Mouse (Mus musculus) erythroid progenitor cell, adult 5-6 weeks (primary cell): Measurements from ENCODE around the gene Ildr2. TPM values are rescaled to one million over a fixed set of nuclear protein-coding genes. Genes with fewer than 3 reads are reported as not detected.

Experiments
- ATAC-seq: replicated peaks from 2 replicates; pipeline ENCODE4 v1.8.0; 2016; ENCODE audit warnings: moderate number of reproducible peaks, mild to moderate bottlenecking, moderate TSS enrichment, inconsistent platforms; ENCODE audit not compliant: poor library complexity, low FRiP score, severe bottlenecking
- total RNA-seq, 2 experiments: library from RNA; stranded (forward) in 1 of 2; stranded (reverse) in 1 of 2; fragments of 150-400 nt in 1 of 2; fragments of 186-747, 209-891 nt in 1 of 2; gene quantifications; 2 replicates each; pipeline versions ENCODE4 v1.2.3 to v1.2.4; 2015 to 2017; ENCODE audit warnings: low replicate concordance in 2 of 2

The Ildr2 gene
- total RNA-seq, 2 experiments from 2014 or later: not detected

DNA sequence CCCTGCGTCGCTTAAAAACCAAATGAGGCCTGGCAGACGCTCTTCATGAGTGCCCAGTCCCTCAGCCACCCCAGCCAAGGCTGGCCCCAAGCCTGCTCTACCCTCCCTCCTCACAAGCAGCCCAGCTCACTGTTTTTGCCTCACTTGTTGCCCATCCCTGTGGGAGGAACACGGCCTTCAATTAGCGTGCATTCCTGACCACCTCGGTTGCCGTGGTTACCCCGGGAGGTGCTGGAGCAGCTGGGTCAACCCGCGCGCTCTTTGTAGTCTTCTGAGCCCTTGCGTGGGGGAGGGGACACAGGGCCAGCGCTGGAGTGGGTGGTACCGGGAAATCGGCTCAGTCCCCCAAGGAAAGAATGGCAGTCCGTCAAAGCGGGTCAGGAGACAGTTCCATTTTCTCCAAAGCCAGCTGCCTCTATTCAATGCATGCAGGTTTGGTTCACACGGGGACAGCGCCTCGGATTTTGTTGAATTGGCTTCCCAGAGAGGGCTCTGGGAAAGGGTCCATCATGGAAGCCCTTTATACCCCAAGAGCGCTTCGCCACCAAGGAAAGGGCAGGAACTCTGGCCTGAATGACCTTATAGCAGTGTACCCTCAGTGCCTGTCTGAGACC, 28.8 kb downstream of the Ildr2 start:
- no peak; the same call in 1 of the 2 replicates for ATAC-seq

DNA sequence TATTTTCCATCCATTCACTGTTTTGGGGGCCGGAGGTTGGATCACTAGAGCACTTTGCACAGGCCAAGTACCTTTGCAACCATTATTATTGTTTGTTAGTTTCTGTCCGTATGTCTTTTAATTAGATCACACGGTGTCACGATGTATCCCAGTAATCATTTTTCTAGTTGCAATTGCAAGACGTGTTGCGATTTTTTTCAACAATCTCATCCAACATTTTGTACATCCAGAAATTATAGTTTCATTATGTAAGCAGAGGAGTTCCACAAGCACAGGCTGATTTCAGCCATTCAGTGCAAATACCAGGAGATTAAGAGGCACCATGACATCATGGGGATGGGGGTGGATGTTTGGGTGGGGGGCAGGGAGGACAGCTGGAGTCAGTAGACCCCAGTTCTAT, 29.5 kb downstream of the Ildr2 start:
- no peak for ATAC-seq

DNA sequence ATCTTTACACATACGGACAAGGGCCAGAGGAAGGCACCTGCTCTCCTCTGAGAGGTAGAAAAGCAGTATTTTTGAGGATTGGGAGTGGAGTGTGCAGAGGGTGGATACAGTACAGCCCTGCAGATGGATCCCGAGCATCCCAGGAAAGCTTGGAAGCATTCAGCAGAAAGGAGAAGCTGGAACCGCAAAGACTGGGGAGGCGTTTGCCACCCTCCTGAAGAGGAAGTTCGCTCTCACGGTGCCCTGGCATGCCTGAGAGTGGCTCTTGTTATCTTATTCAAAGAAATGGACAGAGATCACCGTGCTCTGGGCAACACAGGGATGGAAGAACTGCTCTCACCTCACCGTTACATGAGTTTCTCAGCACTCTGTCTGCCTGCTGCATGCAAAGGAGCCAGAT, 30.5 kb downstream of the Ildr2 start:
- ATAC-seq: no peak

DNA sequence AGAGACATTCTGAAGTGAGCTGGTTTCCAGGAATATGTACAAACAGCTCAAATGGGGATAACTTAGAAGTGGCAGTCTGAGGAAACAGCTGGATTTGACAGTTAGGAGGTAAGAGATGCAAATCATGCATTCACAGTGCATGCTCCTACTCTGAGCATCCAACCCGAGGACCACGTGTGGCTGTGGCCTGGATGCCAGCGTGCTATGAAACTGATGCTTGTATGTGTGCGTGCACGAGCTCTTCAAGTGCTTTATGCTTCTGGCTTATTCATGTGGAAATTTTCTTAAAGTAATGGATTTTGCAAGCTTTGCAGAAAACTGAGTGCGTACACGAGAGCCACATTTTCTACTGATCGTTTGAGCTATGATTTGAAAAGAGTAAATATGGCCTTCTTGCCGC, 32.3 kb downstream of the Ildr2 start:
- no peak for ATAC-seq

DNA sequence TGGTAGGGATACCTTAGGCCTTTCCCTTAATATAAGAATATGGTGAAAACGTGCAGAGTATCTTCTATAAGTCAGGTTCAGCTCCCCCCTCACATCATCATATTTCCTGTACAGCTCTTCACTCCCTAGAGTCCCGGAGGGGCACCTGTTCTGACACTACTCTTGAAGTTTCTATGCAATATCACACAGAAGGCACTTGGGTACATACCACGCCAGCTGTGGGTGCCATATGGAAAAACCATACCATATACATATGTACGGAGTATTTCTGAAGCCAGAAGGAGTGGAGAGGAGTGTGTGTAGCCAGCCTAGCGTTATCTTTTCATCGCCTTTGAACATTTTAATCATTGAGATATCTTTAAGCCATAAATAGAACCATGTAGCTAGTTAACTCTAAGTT, 36.6 kb downstream of the Ildr2 start:
- no peak for ATAC-seq

DNA sequence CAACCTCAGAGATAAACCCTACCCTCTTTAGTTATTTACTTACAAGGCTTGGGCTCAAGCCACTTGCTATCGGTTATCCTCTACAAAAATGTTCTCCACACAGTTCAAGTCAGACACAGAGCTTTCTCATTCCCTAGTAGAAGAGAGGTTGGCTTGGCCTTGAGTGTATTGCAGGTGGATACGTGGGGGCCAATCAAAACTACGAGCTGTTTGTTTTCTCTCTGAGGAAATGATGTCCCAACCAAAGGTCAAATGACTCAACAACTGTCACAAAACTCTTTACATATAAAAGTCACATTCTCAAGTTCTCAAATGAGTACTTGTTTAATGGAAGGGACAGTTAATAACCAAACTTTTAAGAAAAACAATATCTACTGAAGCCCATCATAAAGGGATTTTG, 39.1 kb downstream of the Ildr2 start:
- ATAC-seq: no peak

DNA sequence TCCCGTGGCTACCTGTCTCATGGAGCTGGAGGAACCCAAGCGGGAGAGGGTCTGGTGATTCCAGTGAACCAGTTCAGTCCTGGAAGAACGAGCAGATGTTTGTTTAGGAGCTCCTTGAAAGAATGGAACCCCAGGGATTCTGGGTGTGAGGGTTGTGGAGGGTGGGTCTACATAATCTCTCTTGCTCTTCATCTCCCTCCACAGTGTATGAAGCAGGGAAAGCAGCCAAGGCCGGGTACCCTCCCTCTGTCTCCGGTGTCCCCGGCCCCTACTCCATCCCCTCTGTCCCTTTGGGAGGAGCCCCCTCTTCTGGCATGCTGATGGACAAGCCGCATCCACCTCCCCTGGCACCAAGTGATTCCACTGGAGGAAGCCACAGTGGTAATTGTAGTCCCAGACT, 41.6 kb downstream of the Ildr2 start:
- no peak for ATAC-seq

DNA sequence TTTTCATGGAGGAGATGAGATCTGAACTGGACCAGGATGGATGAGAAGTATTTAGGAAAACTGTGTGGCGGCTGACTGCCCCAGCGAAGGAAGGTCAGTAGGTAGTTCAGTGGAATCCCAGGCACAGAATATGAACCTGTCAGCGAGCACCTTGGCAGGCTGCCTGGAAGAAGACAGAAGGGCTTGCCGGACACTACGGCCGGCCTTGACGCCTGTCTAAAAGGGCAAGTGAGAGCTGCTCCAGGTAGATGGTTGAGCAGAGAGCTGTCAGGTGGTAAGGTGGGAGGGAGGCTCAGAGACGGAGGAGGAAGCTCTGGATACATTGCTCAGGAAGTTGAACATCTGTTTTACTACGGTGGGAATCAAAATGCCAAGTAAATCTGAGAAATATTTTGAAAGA, 42.4 kb downstream of the Ildr2 start:
- no peak for ATAC-seq

DNA sequence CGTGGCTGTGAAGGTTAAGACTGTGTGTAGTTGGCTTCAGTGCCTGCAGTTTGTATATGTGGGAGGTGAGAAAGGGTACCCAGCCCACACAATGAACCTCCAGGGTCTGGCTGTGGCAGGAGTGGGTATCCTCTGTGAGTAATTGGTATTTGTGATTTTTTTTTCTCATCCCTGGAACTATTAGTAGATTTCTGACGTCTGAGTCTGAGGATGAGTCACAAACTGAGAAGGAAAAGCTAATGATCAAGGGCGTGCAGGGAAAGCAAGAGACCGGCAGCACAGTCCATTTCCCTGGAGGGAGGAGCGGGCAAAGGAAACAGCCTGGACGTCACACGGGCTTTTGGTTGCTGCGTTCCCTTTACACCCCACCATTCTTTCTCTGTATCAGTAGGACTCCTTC, 43.0 kb downstream of the Ildr2 start:
- ATAC-seq: no peak

DNA sequence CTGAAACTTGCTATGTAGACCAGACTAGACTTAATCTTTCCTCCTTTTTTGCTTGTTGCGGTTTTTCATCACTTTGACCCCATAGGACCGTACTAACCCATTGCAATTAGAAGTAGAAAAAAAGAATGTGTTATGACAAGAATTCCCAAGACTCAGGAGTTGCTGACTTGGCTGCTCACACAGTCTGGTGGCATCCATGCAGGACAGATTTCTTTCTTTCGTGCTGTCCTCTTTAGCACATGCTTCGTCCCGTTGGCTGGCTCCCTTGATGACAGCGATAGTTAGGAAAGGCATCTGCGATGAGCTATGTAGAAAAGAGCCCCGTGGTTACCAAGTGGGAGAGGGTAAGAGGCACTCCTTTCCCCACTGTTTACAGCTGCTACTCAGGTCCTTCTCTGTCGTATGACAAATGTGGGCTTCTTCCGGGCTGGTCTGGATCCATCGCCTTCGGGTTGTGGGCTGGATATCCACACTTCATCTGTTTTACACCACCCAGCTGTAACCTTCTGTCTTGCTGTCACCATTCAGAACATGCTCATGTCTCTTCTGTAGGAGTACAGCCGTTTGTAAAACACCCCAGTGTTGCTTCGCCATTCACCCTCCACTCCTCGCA, 43.7 kb downstream of the Ildr2 start:
- ATAC-seq: no peak

DNA sequence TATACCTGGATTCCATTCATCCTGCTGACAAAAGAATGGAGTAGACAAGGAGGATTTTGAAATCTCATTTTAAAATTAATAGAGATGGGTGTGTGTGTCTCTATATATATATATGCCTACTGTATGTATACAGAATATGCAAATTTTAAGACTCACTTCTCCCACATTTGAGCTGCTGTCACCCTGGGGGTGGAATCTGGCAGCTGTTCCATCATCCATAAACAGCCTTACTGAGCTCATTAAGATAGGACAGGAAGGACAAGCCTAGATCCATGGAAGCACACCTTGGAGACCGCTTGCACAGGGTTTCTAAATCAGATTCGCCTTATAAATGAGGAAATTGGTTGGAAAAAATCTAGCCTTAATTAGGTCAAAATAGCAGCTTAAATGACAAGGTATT, 44.9 kb downstream of the Ildr2 start:
- no peak for ATAC-seq

DNA sequence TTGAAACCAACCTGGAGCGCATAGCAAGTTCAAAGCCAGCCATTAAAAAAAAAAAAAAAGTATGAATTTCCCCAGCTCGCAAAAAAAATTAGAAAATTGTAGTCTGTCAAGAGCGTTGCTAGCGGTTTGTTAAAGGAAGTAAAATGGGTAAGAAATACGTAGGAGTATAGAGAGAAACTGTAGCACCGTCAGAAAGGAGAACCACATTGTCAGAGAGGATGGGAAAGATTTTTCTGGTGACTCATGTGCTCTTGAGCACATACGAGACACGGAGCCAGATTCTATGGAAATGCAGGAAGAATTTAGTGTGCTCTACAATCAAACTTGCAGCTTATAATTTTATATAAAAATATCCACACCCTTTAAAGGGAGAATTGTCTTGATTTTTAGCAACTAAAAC, 45.9 kb downstream of the Ildr2 start:
- no peak for ATAC-seq

DNA sequence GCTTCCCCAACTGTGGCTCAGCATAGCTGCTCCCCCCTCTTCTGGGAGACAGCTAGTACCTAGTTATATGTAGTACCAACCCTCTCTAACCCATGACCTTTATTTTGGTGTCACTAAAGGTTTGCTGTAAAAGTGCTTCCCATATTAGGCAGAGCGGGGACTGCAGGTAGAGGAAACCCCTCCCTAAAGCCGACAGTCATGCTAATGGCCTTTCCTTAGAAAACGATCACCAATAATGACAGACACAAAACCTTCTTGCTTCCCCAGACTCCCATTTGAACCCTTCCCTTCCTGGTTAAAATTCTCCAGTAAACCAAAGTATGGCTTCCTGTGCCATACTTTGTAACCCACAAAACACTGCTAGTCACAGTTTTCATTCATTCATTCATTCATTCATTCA, 46.6 kb downstream of the Ildr2 start:
- no peak for ATAC-seq

DNA sequence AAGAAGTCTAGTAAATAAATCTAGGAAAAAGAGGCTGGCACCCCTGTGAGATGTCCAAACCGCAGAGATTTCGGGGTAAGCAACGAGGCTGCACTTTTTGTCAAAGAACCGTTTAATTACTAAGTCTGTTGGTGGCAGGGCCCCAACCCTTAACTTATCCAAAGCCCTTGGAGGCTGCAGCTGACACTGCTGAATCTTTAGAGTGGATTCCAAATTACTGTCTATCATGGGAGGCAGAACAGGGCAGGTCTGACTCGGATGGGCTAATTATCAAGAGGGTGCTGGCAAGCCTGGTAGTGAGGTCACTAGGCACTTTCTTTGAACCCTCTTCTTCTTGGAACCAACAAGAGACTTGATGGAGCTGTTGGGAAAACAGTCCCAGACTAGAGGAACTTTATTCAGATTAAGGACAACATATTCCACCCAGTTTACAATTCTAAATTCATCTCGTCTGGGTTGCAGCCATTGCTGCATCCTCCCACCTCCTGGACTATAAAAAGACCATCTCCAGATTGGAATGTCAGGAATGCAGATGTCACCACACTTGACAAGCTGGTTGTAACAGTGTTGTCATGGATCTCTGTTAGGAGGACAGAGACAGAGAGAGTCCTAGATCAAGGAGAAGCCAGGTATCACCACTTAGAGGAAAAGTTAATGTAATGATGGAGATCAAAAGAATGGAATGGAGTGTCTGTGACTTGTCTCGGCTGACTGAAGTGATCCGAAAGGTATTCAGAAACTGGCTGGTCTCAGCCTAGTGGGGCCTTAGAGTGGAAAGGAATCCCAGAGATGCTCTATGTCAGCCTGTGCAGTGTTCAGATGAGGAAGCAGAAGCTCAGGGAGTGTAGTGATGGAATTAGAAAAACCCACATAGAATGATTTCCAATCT, 50.7 kb downstream of the Ildr2 start:
- ATAC-seq: no peak

DNA sequence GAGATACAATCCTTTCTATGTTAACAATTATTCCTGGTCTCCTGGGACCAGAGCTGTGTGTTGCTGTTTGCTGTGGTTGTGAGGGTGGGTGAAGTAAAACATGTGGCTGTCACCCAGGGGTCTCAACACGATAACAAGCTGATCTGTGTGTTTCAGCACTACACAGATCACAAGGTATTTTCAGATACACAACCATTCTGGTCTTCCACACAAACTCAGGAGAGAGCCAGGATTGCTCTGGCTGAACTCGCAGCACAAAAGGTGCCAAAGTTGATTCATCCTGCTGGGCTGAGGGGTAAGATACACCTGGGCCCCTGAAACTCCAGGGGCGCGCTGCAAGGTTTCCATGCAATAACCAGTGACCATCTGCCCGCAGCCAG, 54.5 kb downstream of the Ildr2 start:
- ATAC-seq: no peak

DNA sequence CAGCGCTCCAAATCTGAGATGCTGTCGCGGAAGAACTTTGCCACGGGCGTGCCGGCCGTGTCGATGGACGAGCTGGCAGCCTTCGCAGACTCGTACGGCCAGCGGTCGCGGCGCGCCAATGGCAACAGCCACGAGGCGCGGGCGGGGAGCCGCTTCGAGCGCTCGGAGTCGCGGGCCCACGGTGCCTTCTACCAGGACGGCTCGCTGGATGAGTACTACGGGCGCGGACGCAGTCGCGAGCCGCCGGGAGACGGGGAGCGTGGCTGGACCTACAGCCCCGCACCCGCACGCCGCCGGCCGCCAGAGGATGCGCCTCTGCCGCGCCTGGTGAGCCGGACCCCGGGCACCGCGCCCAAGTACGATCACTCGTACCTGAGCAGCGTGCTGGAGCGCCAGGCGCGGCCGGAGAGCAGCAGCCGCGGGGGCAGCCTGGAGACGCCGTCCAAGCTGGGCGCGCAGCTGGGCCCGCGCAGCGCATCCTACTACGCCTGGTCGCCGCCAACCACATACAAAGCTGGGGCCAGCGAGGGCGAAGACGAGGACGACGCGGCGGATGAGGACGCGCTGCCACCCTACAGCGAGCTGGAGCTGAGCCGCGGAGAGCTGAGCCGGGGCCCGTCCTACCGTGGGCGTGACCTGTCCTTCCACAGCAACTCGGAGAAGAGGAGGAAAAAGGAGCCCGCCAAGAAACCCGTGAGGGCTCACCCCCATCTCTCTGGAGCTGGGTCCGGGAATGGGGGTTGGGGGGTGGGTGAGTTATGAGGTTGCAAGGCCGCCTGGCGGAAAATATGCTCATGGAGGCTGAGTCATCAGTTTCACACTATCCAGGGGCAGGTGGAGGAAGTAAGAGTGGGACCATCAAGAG, 55.1 kb downstream of the Ildr2 start:
- ATAC-seq: no peak

DNA sequence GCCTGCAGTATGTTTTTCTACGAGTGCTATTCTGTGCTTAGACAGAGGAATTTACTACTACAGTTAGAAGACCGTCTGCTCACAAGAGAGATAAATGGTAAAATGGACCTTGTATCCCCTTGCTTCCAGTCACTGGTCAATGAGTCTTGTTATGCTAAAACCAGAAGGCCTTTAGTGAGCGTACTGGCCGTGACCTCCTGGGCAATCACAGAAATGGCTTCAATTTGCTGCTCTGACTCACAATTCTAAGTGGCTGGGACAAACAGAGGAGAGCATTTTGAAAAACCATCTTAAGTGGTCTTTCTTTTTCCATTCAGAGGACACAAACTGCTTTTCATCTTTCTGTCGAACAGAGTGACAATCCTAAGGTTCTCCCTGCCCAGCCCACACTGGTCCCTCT, 57.2 kb downstream of the Ildr2 start:
- no peak for ATAC-seq

DNA sequence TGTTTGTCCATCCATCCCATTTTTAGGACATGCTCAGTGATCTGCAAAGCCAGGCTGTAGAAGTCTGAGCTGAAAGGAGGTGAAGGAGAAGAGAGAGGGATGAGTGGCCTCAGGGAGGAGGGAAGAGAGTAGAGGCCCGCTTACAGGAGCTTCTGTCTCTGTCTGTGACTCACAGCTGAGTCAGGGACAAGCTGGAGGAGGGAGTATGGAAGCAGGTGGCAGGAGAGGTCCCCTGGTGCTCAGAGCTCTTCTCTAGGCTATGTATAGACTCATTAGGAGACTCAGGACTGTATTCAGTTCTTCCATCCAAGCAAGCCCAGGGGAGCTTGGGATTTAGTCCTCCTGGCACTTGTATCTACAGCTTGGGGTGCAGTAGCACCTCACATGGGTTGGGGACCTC, 59.7 kb downstream of the Ildr2 start:
- ATAC-seq: no peak

DNA sequence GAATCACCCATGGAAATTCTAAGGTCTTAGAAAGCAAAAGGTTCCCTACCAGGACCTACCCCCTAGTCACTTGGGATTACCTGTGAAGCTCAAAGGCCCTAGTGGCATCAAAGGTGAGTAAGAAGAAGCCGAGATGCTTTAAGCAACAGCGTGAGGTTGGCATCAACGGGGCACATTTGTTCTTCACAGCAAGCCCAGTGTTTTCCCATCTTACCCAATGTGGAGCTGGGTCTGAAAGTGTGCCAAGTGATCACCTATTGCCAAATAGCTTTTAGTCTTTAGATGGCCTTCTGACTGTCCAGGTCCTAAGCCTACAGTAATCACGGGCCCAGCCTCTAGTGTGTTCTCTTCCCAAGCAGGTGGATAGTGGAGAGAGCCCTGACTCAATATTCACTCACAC, 61.8 kb downstream of the Ildr2 start:
- no peak for ATAC-seq

DNA sequence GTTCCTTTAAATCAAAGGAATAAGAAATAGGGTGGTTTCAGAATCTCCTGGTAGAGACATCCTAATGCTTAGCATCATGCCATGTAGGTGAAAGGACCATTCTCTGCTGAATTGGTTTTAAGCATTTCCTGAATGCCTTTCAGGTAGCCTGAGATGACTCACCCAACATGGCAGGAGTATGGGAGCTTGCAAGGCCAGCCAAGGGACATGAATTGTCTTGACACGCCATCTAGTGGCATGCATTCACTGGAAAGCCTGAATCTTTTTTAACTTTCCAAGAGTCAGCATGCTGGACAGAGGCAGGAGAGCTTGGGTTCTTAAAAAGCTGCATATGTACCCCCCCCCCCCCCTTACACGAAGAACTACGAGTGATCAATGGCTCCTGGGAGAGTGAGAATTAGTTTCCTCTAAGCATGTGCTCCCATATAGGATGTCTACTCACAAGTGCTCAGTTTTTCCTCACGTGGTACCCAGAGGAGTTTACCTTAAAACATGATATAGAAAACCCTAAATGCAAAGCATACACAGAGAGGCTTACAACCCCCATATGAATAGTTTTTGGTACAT, 65.3 kb downstream of the Ildr2 start:
- ATAC-seq: no peak
